In genomic region chr5:136620234-136620633, GRCm38 (mm10) we compare ENCODE assay signal across 10 mouse cellular contexts. TPM values are rescaled to one million over a fixed set of nuclear protein-coding genes. Genes with fewer than 3 reads are reported as not detected.
DNase-seq lines count a peak whose midpoint lies in the region; ATAC-seq and TF ChIP-seq lines count a peak whose summit lies in the region.
"Had no signal": no experiment of that assay in that cellular context is flagged by ENCODE, and none has a peak within 500 bp of the region (broad histone marks: within the 10 kb centered on the region; RNA-seq: fewer than 3 reads in every experiment).

No protein-coding gene starts in this region.

- H3K4me2 ChIP-seq in heart, embryonic 16.5 days (ENCODE audit: low read depth, low read length) = peak overlapping the region; percentile 64
- H3K4me2 ChIP-seq in hindbrain, embryonic 14.5 days (replicated peaks) = 0 out of 2 replicates have a peak overlapping the region, but pooled peaks have one; percentile 3

- 15% methylated on average over 12 of the region's 12 CpGs for WGBS in heart, embryonic 16.5 days
- 33% methylated on average over 12 of the region's 12 CpGs for WGBS in hindbrain, embryonic 14.5 days

- 0 out of 4 replicates have a peak, but pooled peaks of 1 of the 2 experiments have one; percentile 18 for TF ChIP-seq EP300 in MEL (IDR thresholded peaks at IDR 0.05; ENCODE audit: low read depth in 1 of 2, low read length in 2 of 2)

- peak overlapping the region; percentile 44 for H3K27ac ChIP-seq in heart, embryonic 16.5 days (ENCODE audit: low read length)
- H3K27ac ChIP-seq in MEL (ENCODE audit: control insufficient read depth, low read depth, low read length) = peak overlapping the region; percentile 99
- H3K27ac ChIP-seq in hindbrain, embryonic 14.5 days = no peak overlapping the region
- H3K27ac ChIP-seq: layer of hippocampus, adult 2 months had no signal

- H3K4me1 ChIP-seq in heart, embryonic 16.5 days (ENCODE audit: control insufficient read depth, insufficient read depth, low read length) = peaks cover 15% of the 10 kb centered on the region
- H3K4me1 ChIP-seq in MEL (ENCODE audit: control insufficient read depth in 1 of 2, insufficient read depth in 2 of 2, low read length in 2 of 2) = peaks cover 29 to 51% of the 10 kb centered on the region in 2 experiments
- H3K4me1 ChIP-seq in hindbrain, embryonic 14.5 days (replicated peaks; ENCODE audit: control insufficient read depth, insufficient read depth, low read length) = peaks cover 4% of the 10 kb centered on the region

- H3K9me3 ChIP-seq in heart, embryonic 16.5 days (replicated peaks; ENCODE audit: control insufficient read depth, low read length) = no peaks in the 10 kb centered on the region
- H3K9me3 ChIP-seq in MEL (replicated peaks; ENCODE audit: insufficient read depth, low read length) = no peaks in the 10 kb centered on the region
- H3K9me3 ChIP-seq in hindbrain, embryonic 14.5 days (ENCODE audit: control insufficient read depth, low read length) = no peaks in the 10 kb centered on the region

- intact Hi-C loops in heart, postnatal 36 days (cut with DNase I) = loop anchor here (5.0 kb wide), 1 partner anchor 243 kb away; no protein-coding TSS in a partner anchor

- no peak for TF ChIP-seq CTCF in MEL (IDR thresholded peaks at IDR 0.05 in 2 of 3, conservative IDR thresholded peaks at IDR 0.05 in 1 of 3; ENCODE audit: control insufficient read depth in 1 of 3, insufficient read depth in 1 of 3, low read depth in 2 of 3, low read length in 3 of 3, poor library complexity in 1 of 3, severe bottlenecking in 1 of 3)

- H3K27me3 ChIP-seq in heart, embryonic 16.5 days (ENCODE audit: control insufficient read depth, insufficient read depth, low read length) = 0 out of 2 replicates have a peak, but pooled peaks cover 6% of the 10 kb centered on the region
- H3K27me3 ChIP-seq in MEL (ENCODE audit: control insufficient read depth in 1 of 2, insufficient read depth in 2 of 2, low read length in 2 of 2) = no peaks in the 10 kb centered on the region
- H3K27me3 ChIP-seq in hindbrain, embryonic 14.5 days (ENCODE audit: control insufficient read depth, insufficient read depth, low read length) = 0 out of 2 replicates have a peak, but pooled peaks cover 23% of the 10 kb centered on the region

- peaks cover 4% of the 10 kb centered on the region; the same call in 1 of the 2 replicates for H3K79me2 ChIP-seq in MEL (ENCODE audit: control insufficient read depth, insufficient read depth, low read length, poor library complexity)

- peak in 1 of 2 experiments; percentile 58; a peak in 2 of 4 replicates for TF ChIP-seq POLR2A in MEL (IDR thresholded peaks at IDR 0.05; ENCODE audit: control insufficient read depth in 1 of 2, insufficient read depth in 1 of 2, low read depth in 1 of 2, low read length in 2 of 2, poor library complexity in 1 of 2)

- H3K36me3 ChIP-seq in heart, embryonic 16.5 days (ENCODE audit: control insufficient read depth, insufficient read depth) = no peaks in the 10 kb centered on the region
- peaks cover 0 to 40% of the 10 kb centered on the region in 2 experiments; a peak in 2 of 4 replicates for H3K36me3 ChIP-seq in MEL (ENCODE audit: control insufficient read depth in 1 of 2, insufficient read depth in 2 of 2, low read length in 2 of 2)
- H3K36me3 ChIP-seq in hindbrain, embryonic 14.5 days (replicated peaks; ENCODE audit: control insufficient read depth, insufficient read depth) = no peaks in the 10 kb centered on the region

- no peak for ATAC-seq in heart, embryonic 16.5 days (replicated peaks; ENCODE audit: extremely low read depth, insufficient read depth, low FRiP score)
- ATAC-seq in hindbrain, embryonic 14.5 days (ENCODE audit: low FRiP score) = no peak

- TF ChIP-seq RAD21 in MEL (IDR thresholded peaks at IDR 0.05; ENCODE audit: low read depth, low read length) = no peak

- peak overlapping the region; percentile 57 for H3K9ac ChIP-seq in heart, embryonic 16.5 days (ENCODE audit: low read length)
- H3K9ac ChIP-seq in MEL (ENCODE audit: control insufficient read depth, low read depth, low read length, poor library complexity, severe bottlenecking) = peak overlapping the region; percentile 87
- H3K9ac ChIP-seq in hindbrain, embryonic 14.5 days = no peak overlapping the region

- peak overlapping the region; percentile 30; the same call in 1 of the 2 replicates for H3K4me3 ChIP-seq in heart, embryonic 16.5 days (ENCODE audit: low read length)
- peak overlapping the region in 1 of 2 experiments; percentile 26; a peak in 2 of 4 replicates for H3K4me3 ChIP-seq in MEL (ENCODE audit: control insufficient read depth in 1 of 2, insufficient read depth in 1 of 2, low read depth in 2 of 2, low read length in 2 of 2)
- H3K4me3 ChIP-seq in hindbrain, embryonic 14.5 days (replicated peaks; ENCODE audit: low read length) = no peak overlapping the region
- H3K4me3 ChIP-seq: layer of hippocampus, adult 2 months had no signal

- DNase-seq in heart, postnatal 36 days = no peak
- peak; percentile 81 for DNase-seq in MEL (ENCODE audit: low read depth, low spot score)
- no peak for DNase-seq in hindbrain, embryonic 14.5 days (ENCODE audit: low spot score)
- peak; percentile 22 for DNase-seq in lung, postnatal 14 days
- DNase-seq in layer of hippocampus, postnatal 25 days (ENCODE audit: extremely low spot score in 1 of 2, low spot score in 1 of 2) = no peak
- no peak for DNase-seq in spleen, postnatal 14 days (ENCODE audit: low spot score in 2 of 2)
- DNase-seq in embryo, embryonic 11 days = no peak
- DNase-seq: cerebellum, postnatal 36 days had no signal

TF ChIP-seq in MEL, 35 proteins besides CTCF, POLR2A, EP300 and RAD21:
- no peak for TF ChIP-seq TAL1 (IDR thresholded peaks at IDR 0.05; ENCODE audit: low read length)
- 0 out of 2 replicates have a peak, but pooled peaks have one; percentile 9 for TF ChIP-seq TCF12 (IDR thresholded peaks at IDR 0.05; ENCODE audit: low read depth, low read length)
- 0 out of 2 replicates have a peak, but pooled peaks have one; percentile 26 for TF ChIP-seq GATA1 (IDR thresholded peaks at IDR 0.05; ENCODE audit: low read depth, low read length)
- peak; percentile 7; the same call in 1 of the 2 replicates for TF ChIP-seq HCFC1 (IDR thresholded peaks at IDR 0.05; ENCODE audit: low read depth, low read length)
- TF ChIP-seq TBP (IDR thresholded peaks at IDR 0.05; ENCODE audit: low read depth, low read length) = peak; percentile 51; the same call in 1 of the 2 replicates
- no peak for TF ChIP-seq CHD1 (IDR thresholded peaks at IDR 0.05; ENCODE audit: low read depth, low read length)
- TF ChIP-seq NELFE (IDR thresholded peaks at IDR 0.05; ENCODE audit: low read depth, low read length) = no peak
- TF ChIP-seq RCOR1 (IDR thresholded peaks at IDR 0.05; ENCODE audit: low read depth, low read length) = no peak
- no peak for TF ChIP-seq SMC3 (IDR thresholded peaks at IDR 0.05; ENCODE audit: low read depth, low read length)
- no peak for TF ChIP-seq E2F4 (IDR thresholded peaks at IDR 0.05; ENCODE audit: borderline replicate concordance, low read depth, low read length)
- TF ChIP-seq ZMIZ1 (IDR thresholded peaks at IDR 0.05; ENCODE audit: low read depth, low read length) = peak; percentile 34; the same call in 1 of the 2 replicates
- TF ChIP-seq ETS1 (IDR thresholded peaks at IDR 0.05; ENCODE audit: low read depth, low read length) = 0 out of 2 replicates have a peak, but pooled peaks have one; percentile 3

RNA-seq across cellular contexts. Expression of gene Cux1, which starts 52.9 kb away (rescaled TPM):
- polyA plus RNA-seq in heart, embryonic 16.5 days (2015; fragmentation: Nextera tagmentation; extraction: Ambion mirVana) = 87.6 and 89.0 TPM in 2 replicates
- total RNA-seq in heart, postnatal 36 days (2021) = 10 to 100 TPM; 93.1 to 99.6 TPM
- 70.4 and 71.1 TPM in 2 replicates for total RNA-seq in MEL (2012; rRNA removed)
- 100 to 1,000 TPM in 1 of 2 experiments, not detected in 1; 104 TPM for polyA plus RNA-seq in MEL (2012; ENCODE audit: insufficient read depth in 1 of 2, insufficient read length in 2 of 2, low read depth in 1 of 2, low replicate concordance in 2 of 2, missing spikeins in 1 of 2)
- 89.1 and 99.0 TPM in 2 replicates for polyA plus RNA-seq in hindbrain, embryonic 14.5 days (2014; fragmentation: Nextera tagmentation; extraction: Ambion mirVana)
- total RNA-seq in layer of hippocampus, postnatal 25 days (2021) = 10 to 100 TPM; 36.6 to 37.1 TPM

Comparison
In these comparisons a context has a peak if more than half of its experiments do, and no peak if none do; other contexts are left out.
1. DNase-seq: peak in MEL (single experiment) and lung, postnatal 14 days (single experiment); none in heart, postnatal 36 days (0 of 2), hindbrain, embryonic 14.5 days (single experiment), layer of hippocampus, postnatal 25 days (0 of 2), spleen, postnatal 14 days (0 of 2) and embryo, embryonic 11 days (single experiment).